Mouse (Mus musculus): ENCODE measurements around the gene Psmc1.

Psmc1 gene

GRCm38 (mm10) chr12:100123476-100123875, 13.5 kb downstream of the Psmc1 start:
- in situ Hi-C loops (cut with MseI, MboI): no loop called here

- in situ Hi-C loops (cut with MseI, MboI): no loop called here
Observed at GRCm38 (mm10) chr12:100124913-100125798, 15.2 kb downstream of the Psmc1 start.

GRCm38 (mm10) chr12:100126968-100127865, 17.3 kb downstream of the Psmc1 start:
- in situ Hi-C loops (cut with MseI, MboI): no loop called here

GRCm38 (mm10) chr12:100127866-100128480, 18.0 kb downstream of the Psmc1 start:
- in situ Hi-C loops (cut with MseI, MboI): no loop called here

- in situ Hi-C loops (cut with MseI, MboI): no loop called here
Observed at GRCm38 (mm10) chr12:100128522-100128921, 18.6 kb downstream of the Psmc1 start.

DNA sequence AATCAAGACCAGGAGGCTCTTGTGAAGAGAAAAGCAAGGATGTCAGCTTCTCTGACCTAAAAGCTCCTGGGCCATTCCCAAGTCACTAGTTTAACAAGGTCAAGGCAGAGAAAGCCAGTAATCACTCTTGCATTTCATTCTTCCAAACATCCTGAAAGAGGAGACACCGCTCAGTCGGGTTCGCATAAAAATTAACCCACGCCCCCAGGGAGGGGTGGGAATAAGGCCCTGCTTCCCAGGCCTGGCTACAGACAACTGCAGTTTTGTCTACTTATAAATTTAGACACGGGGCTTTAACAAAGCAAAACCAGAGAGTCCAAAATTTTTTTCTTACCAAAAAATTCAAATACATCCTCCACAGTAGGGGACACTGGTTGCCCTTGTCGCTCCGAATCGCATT, 19.0 kb downstream of the Psmc1 start:
- in situ Hi-C loops (cut with MseI, MboI): no loop called here

DNA sequence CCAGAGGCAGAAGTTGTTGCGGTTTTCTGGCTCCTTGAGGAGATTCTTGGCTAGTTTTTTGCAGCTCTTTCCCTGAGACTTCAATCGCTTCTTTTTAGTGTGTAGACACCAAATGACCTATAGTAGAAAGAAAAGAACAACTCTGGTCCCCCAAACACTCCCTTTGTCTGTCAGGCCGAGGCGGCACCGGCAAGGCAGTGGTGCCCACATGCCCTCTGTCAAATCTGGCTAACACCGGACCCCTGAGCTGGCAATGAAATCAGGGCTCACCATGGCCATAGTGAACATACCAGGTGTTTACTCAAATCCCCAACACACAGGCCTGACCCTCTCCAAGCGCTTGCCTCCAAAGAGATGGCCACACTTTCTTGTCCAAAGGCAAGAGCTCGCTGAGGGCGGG, 21.2 kb downstream of the Psmc1 start:
- in situ Hi-C loops (cut with MseI, MboI): no loop called here

DNA sequence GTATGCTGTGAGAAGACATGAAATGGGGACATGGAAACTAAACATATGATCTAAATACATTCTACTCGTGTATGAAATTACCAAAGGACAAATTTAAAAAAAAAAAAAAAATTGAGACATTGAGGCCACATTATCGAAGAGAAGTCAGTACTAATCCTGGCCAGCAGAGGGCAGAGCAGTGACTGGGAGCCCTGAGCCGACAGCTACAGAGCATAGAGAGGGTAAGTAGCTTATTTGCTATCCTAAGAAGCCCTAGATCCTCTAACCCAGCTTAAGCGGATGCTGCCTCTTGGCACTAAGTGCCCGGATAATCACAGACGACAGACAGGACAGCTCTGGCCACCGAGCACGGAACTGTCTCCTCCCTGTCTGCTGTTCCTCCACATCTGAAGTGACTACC, 21.7 kb downstream of the Psmc1 start:
- in situ Hi-C loops (cut with MseI, MboI): no loop called here

DNA sequence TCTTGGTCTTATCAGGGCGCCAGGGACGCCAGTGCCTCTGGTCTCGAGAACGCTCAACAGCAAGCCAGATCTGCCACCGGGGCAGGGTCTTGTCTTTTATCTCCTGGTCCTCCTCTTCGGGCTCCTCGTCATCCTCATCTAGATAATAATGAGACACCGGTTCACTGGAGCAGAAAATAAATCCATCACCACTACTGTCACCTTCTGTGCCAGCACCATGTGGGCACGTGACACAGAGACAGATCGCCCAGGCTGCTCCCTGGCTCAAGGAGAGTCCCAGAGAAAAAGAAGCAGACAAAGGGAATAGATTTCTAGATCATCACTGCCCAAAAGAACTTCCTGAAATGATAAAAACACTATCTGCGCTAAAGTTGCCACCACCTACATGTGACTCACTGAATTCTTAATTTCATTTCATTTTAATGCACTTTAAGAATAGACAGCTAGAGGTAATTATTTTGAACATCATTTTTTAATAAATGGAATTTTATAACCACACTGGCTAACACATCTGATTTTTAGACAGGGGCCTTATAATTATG, 24.5 kb downstream of the Psmc1 start:
- in situ Hi-C loops (cut with MseI, MboI): no loop called here

DNA sequence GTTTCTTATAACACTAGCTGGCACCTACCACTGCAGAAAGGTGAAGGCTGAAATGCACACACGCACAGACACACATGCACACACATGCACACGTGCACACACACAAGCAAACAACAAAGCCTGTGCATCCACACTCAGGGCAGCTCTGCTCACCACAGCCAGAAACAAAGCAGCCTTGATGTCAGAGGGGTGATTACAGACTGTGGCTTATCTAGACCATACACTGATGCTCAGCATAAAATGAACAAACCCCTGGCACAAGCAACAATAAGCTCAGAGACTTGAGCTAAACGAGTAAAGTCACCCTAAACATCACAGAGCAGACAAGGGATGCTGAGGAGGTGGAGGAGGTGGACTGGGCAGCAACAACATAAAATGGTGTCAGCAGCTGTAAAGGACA, 25.2 kb downstream of the Psmc1 start:
- in situ Hi-C loops (cut with MseI, MboI): no loop called here

- in situ Hi-C loops (cut with MseI, MboI): no loop called here
Observed at GRCm38 (mm10) chr12:100142848-100143523, 33.0 kb downstream of the Psmc1 start.

DNA sequence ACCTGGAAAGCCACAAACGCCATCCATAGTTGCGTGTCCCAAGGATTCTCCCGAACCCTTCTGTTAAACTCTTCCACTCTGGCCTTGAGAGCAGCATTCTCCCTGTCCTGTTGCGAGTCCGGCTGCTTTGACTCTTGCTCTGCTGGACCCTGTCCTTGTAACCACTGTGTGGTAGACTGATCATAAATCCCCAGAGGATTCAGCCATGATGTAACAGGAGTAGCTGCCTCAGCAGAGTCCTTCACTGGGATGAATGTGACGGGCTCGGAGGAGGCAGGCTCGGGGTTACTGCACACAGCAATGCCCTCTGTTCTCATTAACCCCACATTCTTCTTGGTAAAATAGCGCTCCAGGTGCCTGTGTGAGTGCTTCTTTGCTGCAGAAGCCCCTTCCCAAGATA, 33.8 kb downstream of the Psmc1 start:
- in situ Hi-C loops (cut with MseI, MboI): no loop called here

GRCm38 (mm10) chr12:100144269-100144668, 34.3 kb downstream of the Psmc1 start:
- in situ Hi-C loops (cut with MseI, MboI): no loop called here

DNA sequence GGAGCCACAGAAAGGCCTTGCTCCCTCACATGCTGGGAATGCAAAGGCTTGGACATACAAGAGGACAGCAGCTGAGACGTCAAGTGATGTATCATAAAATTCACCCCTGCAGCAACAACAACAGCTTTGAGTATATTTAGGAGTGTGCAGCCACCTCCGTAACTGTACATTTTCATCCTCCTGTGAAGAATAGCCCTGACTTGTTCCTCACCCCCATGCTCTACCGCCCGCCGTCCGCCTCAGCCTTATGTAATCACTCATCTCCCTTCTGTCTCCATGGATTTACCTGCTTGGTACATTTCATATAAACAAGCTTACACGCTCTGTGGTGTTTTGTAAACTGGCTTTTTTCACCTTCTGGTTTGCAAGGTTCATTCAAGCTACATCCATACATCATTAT, 42.5 kb downstream of the Psmc1 start:
- in situ Hi-C loops (cut with MseI, MboI): no loop called here

GRCm38 (mm10) chr12:100159261-100159975, 49.5 kb downstream of the Psmc1 start, which contains the start of gene Nrde2:
Gene Nrde2, minus strand, starts transcription at chr12:100159653.
- in situ Hi-C loops (cut with MseI, MboI): no loop called here

DNA sequence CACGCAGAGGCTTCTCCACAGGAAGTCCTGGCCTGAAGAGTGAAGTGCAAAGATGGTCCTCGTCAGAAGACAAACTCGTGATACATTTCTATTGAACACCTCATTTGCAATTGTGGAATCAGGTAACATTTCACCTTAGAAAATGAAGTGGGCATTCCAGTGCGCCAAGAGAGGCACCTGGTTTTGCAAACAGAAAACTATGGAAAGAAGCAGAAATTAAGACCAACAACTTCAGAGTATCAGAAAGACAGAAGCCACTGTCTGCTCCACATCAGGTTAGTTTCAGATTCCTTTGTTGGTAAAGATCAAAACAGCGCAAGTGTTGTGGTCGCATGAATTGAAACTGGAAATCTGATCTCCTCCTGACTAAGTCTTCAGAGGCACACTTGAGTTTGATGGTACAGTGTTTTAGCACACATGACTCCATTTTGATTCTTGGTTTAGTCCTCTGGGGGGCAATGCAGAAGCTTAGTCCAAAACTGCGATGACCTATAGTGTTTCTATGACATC, 55.1 kb downstream of the Psmc1 start:
- in situ Hi-C loops (cut with MseI, MboI): no loop called here

- in situ Hi-C loops (cut with MseI, MboI): no loop called here
Observed at GRCm38 (mm10) chr12:100166177-100166576, 56.2 kb downstream of the Psmc1 start.

- in situ Hi-C loops (cut with MseI, MboI): no loop called here
Observed at GRCm38 (mm10) chr12:100166939-100167338, 57.0 kb downstream of the Psmc1 start.

DNA sequence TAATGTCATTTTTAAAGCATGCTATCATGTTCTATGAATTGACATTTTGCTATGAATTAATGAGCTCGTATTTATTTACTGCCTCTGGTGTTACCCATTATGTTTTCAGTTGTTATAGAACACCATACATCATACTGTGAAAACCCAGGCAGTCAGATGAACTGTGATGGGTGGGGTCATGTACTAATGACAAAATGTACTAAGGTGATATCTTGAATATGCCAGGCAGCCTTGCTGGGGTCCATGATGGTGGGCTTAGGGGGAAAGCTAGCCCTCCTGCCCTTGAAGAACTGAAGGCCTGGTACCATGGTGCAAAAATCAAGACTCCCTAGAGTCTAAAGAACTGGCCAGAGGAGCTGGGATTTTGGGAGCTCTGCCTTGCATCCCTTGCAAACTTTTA, 57.5 kb downstream of the Psmc1 start:
- in situ Hi-C loops (cut with MseI, MboI): no loop called here

All from mouse trophoblast stem cell (cell line).